Comparison of ENCODE assay signal across 15 mouse cellular contexts in genomic region chr5:49408351-49408750, GRCm38 (mm10).
"Had no signal": no experiment of that assay in that cellular context is flagged by ENCODE, and none has a peak within 500 bp of the region (broad histone marks: within the 10 kb centered on the region; RNA-seq: fewer than 3 reads in every experiment).

No protein-coding gene starts in this region.

- H3K27ac ChIP-seq: liver, embryonic 15.5 days; lung, embryonic 15.5 days; macrophage; midbrain, embryonic 13.5 days; neural tube, embryonic 12.5 days; stomach, embryonic 15.5 days; stomach, postnatal 0 days had no signal

- H3K9me3 ChIP-seq: liver, embryonic 15.5 days; lung, embryonic 15.5 days; megakaryocyte, embryonic 14.5 days; midbrain, embryonic 13.5 days; neural tube, embryonic 12.5 days; stomach, embryonic 15.5 days had no signal

- H3K4me1 ChIP-seq: liver, embryonic 15.5 days; lung, embryonic 15.5 days; megakaryocyte, embryonic 14.5 days; midbrain, embryonic 13.5 days; neural tube, embryonic 12.5 days; stomach, embryonic 15.5 days had no signal

- H3K27me3 ChIP-seq: liver, embryonic 15.5 days; lung, embryonic 15.5 days; megakaryocyte, embryonic 14.5 days; midbrain, embryonic 13.5 days; neural tube, embryonic 12.5 days; stomach, embryonic 15.5 days had no signal

- DNase-seq: liver, postnatal 0 days; lung, adult 2 months; lung, postnatal 14 days; lung, postnatal 36 days; right cerebral cortex, postnatal 14 days; thymus, postnatal 14 days; thymus, postnatal 4 days had no signal

- H3K36me3 ChIP-seq: liver, embryonic 15.5 days; lung, embryonic 15.5 days; midbrain, embryonic 13.5 days; neural tube, embryonic 12.5 days; stomach, embryonic 15.5 days had no signal

- H3K4me3 ChIP-seq: liver, embryonic 15.5 days; lung, embryonic 15.5 days; megakaryocyte, embryonic 14.5 days; midbrain, embryonic 13.5 days; neural tube, embryonic 12.5 days; stomach, embryonic 15.5 days had no signal
